Mouse (Mus musculus) midbrain, embryonic 11.5 days (tissue): ENCODE data around the gene Lipc. TPM values are rescaled to one million over a fixed set of nuclear protein-coding genes. Genes with fewer than 3 reads are reported as not detected.

ENCODE experiments used
- ATAC-seq: fragments of 200-750 bp; cut with Nextera tagmentation; 2 replicates; pipeline ENCODE4 v1.8.0; 2017; ENCODE audit warnings: moderate TSS enrichment, moderate library complexity; ENCODE audit not compliant: low FRiP score
- DNase-seq: peaks from one replicate; pipeline ENCODE4 v3.0.0; 2015; ENCODE audit warnings: low spot score; ENCODE audit errors: missing footprints
- H3K27ac ChIP-seq: fragments of 300-500 bp; sonication (generic); 2 replicates; pipeline ENCODE4 v1.5.1; 2014; ENCODE audit warnings: low read depth, low read length
- H3K27me3 ChIP-seq: fragments of 300-500 bp; sonication (generic); 2 replicates; pipeline ENCODE4 v1.6.1; 2014; ENCODE audit warnings: mild to moderate bottlenecking, low read length, moderate library complexity, mixed read lengths; ENCODE audit not compliant: control insufficient read depth, insufficient read depth
- H3K36me3 ChIP-seq: fragments of 300-500 bp; sonication (generic); 2 replicates; pipeline ENCODE4 v1.6.1; 2014; ENCODE audit warnings: mild to moderate bottlenecking, low read length, moderate library complexity, mixed read lengths; ENCODE audit not compliant: control insufficient read depth, insufficient read depth
- H3K4me1 ChIP-seq: fragments of 300-500 bp; sonication (generic); 2 replicates; pipeline ENCODE4 v1.6.1; 2014; ENCODE audit warnings: low read length; ENCODE audit not compliant: control insufficient read depth, insufficient read depth
- H3K4me2 ChIP-seq: fragments of 300-500 bp; sonication (generic); 2 replicates; pipeline ENCODE4 v1.6.1; 2014; ENCODE audit warnings: mild to moderate bottlenecking, moderate library complexity
- H3K4me3 ChIP-seq: fragments of 300-500 bp; sonication (generic); 2 replicates; pipeline ENCODE4 v1.5.1; 2014; ENCODE audit warnings: low read depth, low read length
- H3K9ac ChIP-seq: fragments of 300-500 bp; sonication (generic); 2 replicates; pipeline ENCODE4 v1.6.1; 2014; ENCODE audit warnings: low read length
- H3K9me3 ChIP-seq: fragments of 300-500 bp; sonication (generic); 2 replicates; pipeline ENCODE4 v1.6.1; 2016; ENCODE audit warnings: low read length; ENCODE audit not compliant: control insufficient read depth
- WGBS: fragments of 180-500 bp; shearing (Covaris S2); extraction: QIAGEN DNeasy Blood & Tissue Kit; methylation state at CpG from one replicate; pipeline ENCODE4 v1.1.7; 2014; 5-methylcytosine and 5-hydroxymethylcytosine counted together
- polyA plus RNA-seq: library from polyadenylated mRNA; unstranded; fragments of >200 nt; fragmentation: Nextera tagmentation; extraction: Ambion mirVana; gene quantifications from 2 replicates; pipeline ENCODE4 v1.2.1, GENCODE M21; 2014

The Lipc gene
- polyA plus RNA-seq, 1 experiment from 2014 or later = not detected

DNA sequence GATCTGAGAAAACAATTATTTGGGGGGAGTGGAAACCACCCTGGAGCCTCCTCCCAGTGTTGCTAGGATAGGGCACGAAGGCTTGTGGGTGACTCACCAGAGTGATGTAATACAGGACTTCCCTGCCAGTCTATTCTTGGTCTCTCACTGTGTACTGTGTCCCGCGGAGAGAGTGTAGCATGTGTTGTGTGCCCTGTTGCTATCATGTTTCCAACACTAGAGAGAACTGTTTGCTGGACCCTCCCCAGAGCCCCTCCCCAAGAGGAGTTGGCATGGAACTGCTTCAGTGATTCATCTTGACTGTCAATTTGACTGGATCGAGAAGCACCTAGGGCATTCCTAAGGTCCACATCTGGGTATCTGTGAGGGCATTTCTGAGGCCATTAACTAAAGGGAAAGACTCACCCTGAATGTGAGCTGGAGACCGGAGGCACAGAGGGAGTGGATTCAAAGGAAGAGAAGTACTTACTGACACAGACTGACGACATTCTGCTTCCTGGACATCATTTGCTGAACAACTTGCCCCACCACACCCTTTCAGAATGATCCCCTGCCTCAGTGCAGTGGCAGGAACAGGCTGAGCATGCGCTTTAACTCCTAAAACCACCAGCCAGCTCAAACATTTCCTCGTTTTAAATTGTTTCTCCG lies 9.2 kb downstream of the Lipc start:
- Histone ChIP-seq H3K4me1 (no peaks in the 10 kb centered on the region), H3K9ac (no peak overlapping the region), H3K4me2 (no peak overlapping the region), H3K4me3 (no peak overlapping the region), H3K36me3 (no peaks in the 10 kb centered on the region), H3K27me3 (no peaks in the 10 kb centered on the region), H3K27ac (no peak overlapping the region), H3K9me3 (no peaks in the 10 kb centered on the region)
- ATAC-seq (no peak), DNase-seq (no peak)
- 88% methylated on average over 9 of the region's 9 CpGs for WGBS

DNA sequence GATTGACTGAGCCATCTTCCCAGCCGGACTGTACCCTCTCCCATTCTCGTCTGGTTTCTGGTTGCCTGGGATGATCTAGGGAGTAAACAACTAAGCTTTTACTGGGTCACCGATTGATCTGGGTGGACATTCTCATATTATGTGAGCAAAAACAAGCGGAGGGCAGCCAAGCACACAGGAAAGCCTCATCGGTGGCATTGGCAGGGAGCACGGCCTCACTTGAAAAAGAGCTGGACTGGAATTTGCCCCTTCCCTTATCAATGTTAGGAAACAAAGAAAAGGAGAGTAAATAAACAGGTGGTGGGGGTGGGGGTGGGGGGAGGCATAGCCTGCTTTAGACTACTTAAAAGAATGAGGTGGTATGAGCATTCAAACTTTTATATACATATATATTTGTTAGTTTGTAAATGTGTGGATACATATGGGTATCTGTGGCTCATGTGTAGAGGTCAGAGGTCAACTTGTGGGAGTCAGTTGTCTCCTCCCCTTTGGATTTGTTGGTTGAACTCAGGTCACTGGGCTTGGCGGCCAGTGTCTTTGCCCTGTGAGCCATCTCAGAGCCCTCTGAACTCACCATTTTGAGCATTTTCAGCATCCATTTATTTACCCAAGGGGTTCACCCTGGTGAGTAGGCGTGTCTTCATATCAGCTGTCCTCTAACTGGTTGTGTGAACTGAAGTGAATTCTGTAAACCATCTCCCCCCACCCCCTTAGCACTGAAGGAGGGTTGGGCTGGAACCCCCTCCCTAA lies 12.1 kb downstream of the Lipc start:
- Histone ChIP-seq H3K27me3 (no peaks in the 10 kb centered on the region), H3K4me1 (no peaks in the 10 kb centered on the region), H3K27ac (no peak overlapping the region), H3K36me3 (no peaks in the 10 kb centered on the region), H3K9ac (no peak overlapping the region), H3K4me3 (no peak overlapping the region), H3K9me3 (no peaks in the 10 kb centered on the region), H3K4me2 (no peak overlapping the region)
- DNase-seq (no peak), ATAC-seq (no peak)
- 69% methylated on average over 8 of the region's 8 CpGs for WGBS

DNA sequence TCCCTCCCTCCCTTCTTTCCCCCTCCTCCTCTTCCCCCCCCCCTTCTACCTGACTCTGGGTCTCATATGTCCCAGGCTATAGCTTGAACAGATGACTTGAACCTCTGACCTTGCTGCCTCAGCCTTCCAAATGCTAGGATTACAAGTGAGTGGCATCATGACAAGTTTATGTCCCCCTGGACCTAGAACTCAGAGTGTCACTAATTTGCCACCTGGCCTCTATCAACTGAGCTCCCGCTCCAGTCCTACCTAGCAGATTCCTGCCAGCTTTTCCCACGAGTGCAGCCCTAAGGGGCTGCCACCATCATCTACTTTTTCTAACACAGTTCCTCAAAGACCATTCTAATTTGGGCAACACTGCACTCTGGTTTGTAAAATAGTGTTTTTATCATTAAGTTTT lies 13.2 kb downstream of the Lipc start:
- Histone ChIP-seq H3K4me2 (no peak overlapping the region), H3K4me1 (no peaks in the 10 kb centered on the region), H3K36me3 (no peaks in the 10 kb centered on the region), H3K9me3 (no peaks in the 10 kb centered on the region), H3K27ac (no peak overlapping the region), H3K9ac (no peak overlapping the region), H3K4me3 (no peak overlapping the region), H3K27me3 (no peaks in the 10 kb centered on the region)
- WGBS = 74% methylated on average over 2 of the region's 2 CpGs
- no peak for ATAC-seq
- no peak for DNase-seq

DNA sequence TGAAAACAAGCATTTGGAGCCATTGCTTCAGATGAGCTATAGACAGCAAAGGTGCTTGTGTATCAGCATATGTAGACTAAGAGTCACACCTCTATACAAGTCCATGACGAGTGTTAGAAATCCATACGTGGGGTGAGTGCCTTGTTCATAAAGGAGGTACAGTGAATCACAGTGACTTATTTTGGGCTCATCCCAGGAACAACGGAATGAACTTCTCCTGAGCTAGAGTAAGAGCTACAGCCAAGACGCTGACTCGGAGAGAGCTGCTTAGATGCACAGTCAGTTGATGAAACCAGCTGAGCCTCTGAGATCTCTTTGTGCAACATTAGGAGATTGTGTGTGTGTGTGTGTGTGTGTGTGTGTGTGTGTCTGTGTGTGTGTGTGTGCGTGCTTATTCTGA lies 13.9 kb downstream of the Lipc start:
- no peak overlapping the region for H3K27ac ChIP-seq
- H3K9me3 ChIP-seq = no peaks in the 10 kb centered on the region
- H3K27me3 ChIP-seq = no peaks in the 10 kb centered on the region
- no peaks in the 10 kb centered on the region for H3K4me1 ChIP-seq
- no peaks in the 10 kb centered on the region for H3K36me3 ChIP-seq
- 88% methylated on average over 6 of the region's 6 CpGs for WGBS
- no peak for DNase-seq
- H3K9ac ChIP-seq = no peak overlapping the region
- H3K4me2 ChIP-seq = no peak overlapping the region
- ATAC-seq = no peak
- H3K4me3 ChIP-seq = no peak overlapping the region

DNA sequence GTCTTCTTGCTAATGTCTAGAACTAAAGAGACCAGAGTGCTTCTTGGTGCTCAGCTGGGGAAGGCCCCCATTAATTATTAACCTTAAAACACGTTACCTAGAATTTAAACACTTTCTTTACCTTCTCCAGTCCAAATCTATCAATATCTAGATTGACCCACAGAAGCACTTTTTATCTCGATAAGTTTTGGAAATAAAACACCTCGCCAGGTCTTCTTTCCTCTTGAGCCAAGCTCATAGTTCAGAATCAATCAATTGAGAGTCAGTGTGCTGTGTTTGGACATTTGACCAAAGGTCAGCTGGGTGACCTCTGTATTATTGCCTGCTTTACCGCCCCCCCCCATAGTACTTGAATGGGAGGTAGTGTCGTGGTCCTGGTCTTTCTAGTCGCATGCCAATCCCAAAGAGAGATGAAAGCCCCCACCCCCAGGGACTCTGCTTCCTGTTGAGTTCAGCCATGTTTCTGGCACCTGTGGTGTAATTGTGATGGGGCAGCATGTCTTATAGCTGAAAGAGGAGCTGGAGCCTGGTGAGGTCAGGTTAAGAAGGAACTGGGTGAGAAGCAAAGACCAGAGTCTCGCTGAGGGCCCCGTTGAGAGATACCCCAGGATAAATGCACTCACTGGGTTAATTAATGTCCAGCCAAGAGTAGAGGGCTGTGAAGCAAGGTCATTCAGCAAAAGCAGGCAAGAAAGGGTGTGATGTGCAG lies 17.3 kb downstream of the Lipc start:
- DNase-seq (no peak), ATAC-seq (no peak)
- Histone ChIP-seq H3K27me3 (no peaks in the 10 kb centered on the region), H3K4me2 (no peak overlapping the region), H3K4me3 (no peak overlapping the region), H3K9ac (no peak overlapping the region), H3K36me3 (no peaks in the 10 kb centered on the region), H3K9me3 (no peaks in the 10 kb centered on the region), H3K4me1 (no peaks in the 10 kb centered on the region), H3K27ac (no peak overlapping the region)
- 62% methylated on average over 8 of the region's 8 CpGs for WGBS

DNA sequence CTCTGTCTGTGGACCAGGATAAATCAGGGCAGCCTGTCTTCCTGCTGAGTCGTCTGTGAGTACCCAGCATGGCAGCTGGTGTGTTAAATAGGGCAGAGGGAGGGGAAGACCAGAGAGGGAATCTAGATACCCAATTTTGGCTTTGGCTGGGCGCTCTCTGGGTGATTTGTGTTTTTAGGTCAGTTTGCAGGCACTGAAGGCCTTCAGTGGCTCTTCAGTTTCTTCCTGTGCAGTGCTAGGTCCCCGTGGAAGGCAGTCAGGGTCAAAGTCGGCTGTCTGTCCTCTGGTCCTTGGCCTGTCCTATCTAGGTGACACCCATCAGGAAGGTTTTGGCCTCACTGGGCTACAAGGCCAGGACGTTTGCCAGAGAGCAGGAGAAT lies 21.4 kb downstream of the Lipc start:
- Histone ChIP-seq H3K4me3 (no peak overlapping the region), H3K9me3 (no peaks in the 10 kb centered on the region), H3K36me3 (no peaks in the 10 kb centered on the region), H3K27ac (no peak overlapping the region), H3K4me2 (no peak overlapping the region), H3K27me3 (no peaks in the 10 kb centered on the region), H3K9ac (no peak overlapping the region), H3K4me1 (no peaks in the 10 kb centered on the region)
- no peak for DNase-seq
- 81% methylated on average over 5 of the region's 5 CpGs for WGBS
- no peak for ATAC-seq

DNA sequence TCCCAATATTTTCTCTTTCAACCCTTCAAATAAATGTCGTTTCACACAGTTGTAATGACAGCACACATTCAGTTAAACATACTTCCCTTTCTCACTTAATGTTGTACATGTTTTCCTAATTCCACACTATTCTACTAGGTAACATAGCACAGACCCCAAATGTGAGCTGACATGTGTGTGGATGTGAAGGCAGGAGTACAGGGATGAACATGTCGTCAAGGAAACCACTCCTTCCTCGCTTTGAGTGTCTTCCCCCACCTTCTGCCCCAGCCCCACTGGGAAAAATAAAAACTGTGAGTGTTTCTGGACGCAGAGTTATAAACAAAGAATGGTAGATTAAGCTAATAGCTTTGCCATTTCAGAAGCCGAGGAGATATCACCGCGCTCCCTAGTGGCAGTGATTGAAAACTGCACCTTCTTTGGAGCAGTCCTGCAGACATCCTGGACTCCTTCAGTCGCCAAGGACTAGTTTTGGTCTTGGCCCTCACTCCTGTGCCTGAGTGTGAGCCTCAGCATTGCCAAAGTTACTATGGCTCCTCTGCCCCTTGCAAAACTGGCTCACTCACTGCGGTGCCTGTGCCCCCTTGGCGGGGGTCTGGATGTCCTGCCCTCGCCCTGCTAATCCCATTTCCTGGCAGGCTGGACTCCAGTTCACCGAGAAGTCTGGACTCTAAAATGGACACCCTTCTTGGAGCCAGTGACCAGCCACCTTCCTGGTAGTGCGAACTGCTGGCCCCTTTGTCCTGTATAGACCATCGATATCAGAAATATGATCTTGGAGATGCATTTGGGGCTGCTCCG lies 22.0 kb downstream of the Lipc start:
- Histone ChIP-seq H3K27ac (no peak overlapping the region), H3K4me1 (no peaks in the 10 kb centered on the region), H3K4me2 (no peak overlapping the region), H3K36me3 (no peaks in the 10 kb centered on the region), H3K4me3 (no peak overlapping the region), H3K9ac (no peak overlapping the region), H3K9me3 (no peaks in the 10 kb centered on the region), H3K27me3 (no peaks in the 10 kb centered on the region)
- DNase-seq = peak; percentile 87
- no peak for ATAC-seq
- 57% methylated on average over 15 of the region's 15 CpGs for WGBS

DNA sequence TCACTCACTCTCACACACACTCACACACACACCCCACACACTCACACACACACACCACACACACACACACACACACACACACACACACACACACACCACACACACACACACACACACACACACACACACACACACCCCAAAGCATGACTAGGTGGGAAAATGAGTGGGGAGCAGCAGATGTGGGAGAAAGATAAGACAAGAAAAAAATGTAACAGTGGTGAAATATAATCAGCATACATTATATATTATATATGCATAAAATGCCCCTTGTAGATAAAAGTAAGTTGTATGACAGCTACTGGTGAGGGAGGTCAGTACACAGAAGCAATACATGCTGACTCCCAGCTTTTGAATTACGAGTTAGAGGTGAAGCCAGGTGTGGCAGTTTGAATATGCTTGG lies 23.6 kb downstream of the Lipc start:
- no peaks in the 10 kb centered on the region for H3K4me1 ChIP-seq
- 80% methylated on average over 1 of the region's 1 CpGs for WGBS
- DNase-seq (no peak), ATAC-seq (no peak)
- no peak overlapping the region for H3K4me3 ChIP-seq
- H3K9me3 ChIP-seq = no peaks in the 10 kb centered on the region
- no peak overlapping the region for H3K9ac ChIP-seq
- no peaks in the 10 kb centered on the region for H3K27me3 ChIP-seq
- no peak overlapping the region for H3K4me2 ChIP-seq
- H3K36me3 ChIP-seq = no peaks in the 10 kb centered on the region
- no peak overlapping the region for H3K27ac ChIP-seq

DNA sequence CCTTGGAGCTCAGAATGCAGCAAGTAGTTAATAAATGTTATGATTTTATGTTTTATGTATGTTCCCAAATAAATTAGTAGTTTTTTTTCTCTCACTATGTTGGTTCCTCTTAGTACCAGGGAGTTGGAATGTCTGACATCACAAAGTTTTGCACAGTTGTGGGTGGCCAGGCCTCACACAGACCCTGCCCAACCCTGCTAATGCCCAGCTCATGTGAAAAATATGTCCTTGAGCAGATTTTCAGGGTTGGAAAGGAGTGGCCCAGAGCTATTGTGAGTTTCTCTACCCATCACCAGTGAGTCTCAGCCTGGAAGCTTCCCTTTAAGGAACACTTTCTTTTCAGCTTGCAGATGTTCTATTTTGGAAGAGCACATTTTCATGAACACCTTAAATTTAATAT lies 24.3 kb downstream of the Lipc start:
- H3K36me3 ChIP-seq = no peaks in the 10 kb centered on the region
- H3K9me3 ChIP-seq = no peaks in the 10 kb centered on the region
- no peak for ATAC-seq
- DNase-seq = no peak
- no peak overlapping the region for H3K9ac ChIP-seq
- no peaks in the 10 kb centered on the region for H3K27me3 ChIP-seq
- no peak overlapping the region for H3K27ac ChIP-seq
- H3K4me2 ChIP-seq = no peak overlapping the region
- no peaks in the 10 kb centered on the region for H3K4me1 ChIP-seq
- H3K4me3 ChIP-seq = no peak overlapping the region
